Mouse (Mus musculus) liver, adult 2 months (tissue): ENCODE data around the gene Cap2.

ENCODE experiments used
- CTCF ChIP-seq: fragments of 200-500 bp; IDR thresholded peaks from 2 replicates; pipeline ENCODE4 v1.5.1; 2011; ENCODE audit warnings: low read depth, low read length, control low read depth
- POLR2A ChIP-seq: fragments of 200-500 bp; IDR thresholded peaks from 2 replicates; pipeline ENCODE4 v1.6.1; 2011; ENCODE audit warnings: low read length, control low read depth; ENCODE audit not compliant: insufficient read depth; ENCODE audit errors: extremely low read depth

DNA sequence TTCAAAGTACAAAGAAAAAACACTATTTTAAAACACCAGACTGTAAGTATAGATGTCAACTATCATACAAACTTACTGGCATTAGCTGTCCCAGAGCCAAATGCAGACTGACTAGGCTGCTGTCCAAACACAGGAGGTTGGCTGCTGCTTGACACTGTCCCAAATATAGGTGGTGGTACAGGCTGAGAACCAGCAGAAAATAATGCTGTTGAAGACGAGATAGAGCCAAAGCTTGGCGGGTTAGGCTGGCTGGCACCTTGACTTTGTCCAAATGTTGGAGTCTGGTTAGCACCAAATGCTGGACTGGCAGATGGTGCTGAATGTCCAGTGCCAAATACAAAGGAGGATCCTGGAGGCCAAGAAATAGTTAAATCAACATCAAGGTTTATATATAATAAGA, 181.3 kb downstream of the Cap2 start:
- TF ChIP-seq CTCF, result no peak
- no peak for TF ChIP-seq POLR2A
